Mouse (Mus musculus): ENCODE results near the gene Rpia.

DNA sequence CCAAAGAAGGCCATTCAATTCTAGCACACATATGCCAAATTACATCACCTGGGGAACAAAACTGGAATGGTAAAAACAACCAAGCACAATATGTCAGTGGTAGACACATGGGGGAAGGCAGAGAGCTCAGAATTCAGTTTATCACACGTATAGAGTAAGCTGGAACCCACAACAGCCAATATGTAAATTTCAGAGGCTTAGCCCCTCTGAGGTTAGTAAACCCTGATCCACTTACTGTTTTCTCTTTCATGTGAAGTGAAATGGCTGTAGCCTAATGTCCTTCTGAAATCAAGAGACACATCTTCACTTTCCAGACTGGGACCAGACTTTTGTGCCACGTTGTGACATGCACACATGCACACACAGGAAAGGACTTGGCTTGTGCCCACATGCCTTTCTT is 73.3 kb downstream of the Rpia start:
- TF ChIP-seq CTCF (IDR thresholded peaks at IDR 0.05; ENCODE audit: borderline replicate concordance, extremely low read depth, insufficient read depth, insufficient read length) = no peak
- TF ChIP-seq POLR2A (IDR thresholded peaks at IDR 0.05; ENCODE audit: borderline replicate concordance, extremely low read depth, insufficient read depth, insufficient read length, poor library complexity, severe bottlenecking) = no peak

All from brain, embryonic 14.5 days (tissue).